Mouse (Mus musculus) adrenal gland, adult (tissue): Measurements from ENCODE around the gene Gpr84.
"Not testable (repeated sequence)": the region's sequence is repeated elsewhere in the genome, so short reads cannot be mapped to it uniquely, and the experiment has no call there.

Experiments used
- DNase-seq, 2 experiments: peaks; one replicate each; pipeline ENCODE4 v3.0.0; 2022 to 2023; ENCODE audit warnings: low spot score in 1 of 2; ENCODE audit not compliant: inconsistent age in 2 of 2

The Gpr84 gene

DNA sequence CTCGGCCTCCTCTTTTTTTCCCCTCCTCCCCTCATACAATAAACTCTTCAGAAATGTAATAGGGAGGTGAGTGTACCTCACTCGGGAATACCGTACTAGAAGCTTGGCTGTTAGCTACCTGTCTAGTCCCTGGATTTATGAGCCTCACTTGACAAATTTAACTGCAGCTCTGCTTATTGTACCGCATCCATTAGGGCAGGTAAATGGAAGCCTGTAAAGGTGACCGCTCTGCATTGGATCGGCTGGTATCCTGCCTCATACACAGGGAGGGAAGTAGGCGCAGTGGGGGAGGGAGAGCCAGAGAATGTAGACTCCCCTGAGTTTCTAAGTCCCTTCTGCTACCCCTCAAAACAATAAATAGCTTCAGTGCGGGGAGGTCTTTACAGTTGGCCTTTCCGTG, 19.6 kb downstream of the Gpr84 start:
- DNase-seq, result no peak

DNA sequence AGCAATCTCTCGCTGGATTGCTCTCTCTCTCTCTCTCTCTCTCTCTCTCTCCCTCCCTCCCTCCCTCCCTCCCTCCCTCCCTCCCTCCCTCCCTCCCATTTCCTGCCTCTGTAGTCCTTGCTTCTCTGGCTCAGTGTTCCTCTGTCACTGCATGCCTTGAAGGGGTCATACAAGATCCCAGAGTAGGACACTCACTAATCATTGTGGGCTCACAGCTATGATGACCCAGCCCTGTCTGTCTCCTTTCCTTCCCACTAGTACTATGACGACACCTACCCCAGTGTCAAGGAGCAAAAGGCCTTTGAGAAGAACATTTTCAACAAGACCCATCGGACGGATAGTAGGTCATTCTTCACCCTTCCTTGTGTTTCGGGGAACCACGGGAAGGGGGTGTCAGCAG, 20.0 kb downstream of the Gpr84 start:
- no peak for DNase-seq

DNA sequence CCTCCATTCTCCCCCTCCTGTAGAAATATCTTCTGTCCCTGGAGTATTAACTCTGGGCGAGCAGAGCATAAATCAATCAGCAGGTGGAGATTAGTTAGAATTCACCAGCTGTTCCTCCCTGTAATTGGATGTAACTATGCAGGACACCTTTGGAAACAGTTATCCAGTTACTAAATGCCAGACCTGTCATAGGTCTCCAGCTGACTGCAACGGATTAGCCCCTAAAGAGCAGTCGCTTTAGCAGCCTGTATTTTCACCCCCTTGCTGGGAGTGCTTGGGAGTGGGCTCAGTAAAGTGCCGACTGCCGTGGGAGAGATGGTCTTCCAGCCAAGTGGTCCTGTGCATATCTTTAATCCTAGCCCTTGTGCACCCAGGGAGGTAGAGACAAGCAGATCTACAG, 20.8 kb downstream of the Gpr84 start:
- DNase-seq, result no peak

DNA sequence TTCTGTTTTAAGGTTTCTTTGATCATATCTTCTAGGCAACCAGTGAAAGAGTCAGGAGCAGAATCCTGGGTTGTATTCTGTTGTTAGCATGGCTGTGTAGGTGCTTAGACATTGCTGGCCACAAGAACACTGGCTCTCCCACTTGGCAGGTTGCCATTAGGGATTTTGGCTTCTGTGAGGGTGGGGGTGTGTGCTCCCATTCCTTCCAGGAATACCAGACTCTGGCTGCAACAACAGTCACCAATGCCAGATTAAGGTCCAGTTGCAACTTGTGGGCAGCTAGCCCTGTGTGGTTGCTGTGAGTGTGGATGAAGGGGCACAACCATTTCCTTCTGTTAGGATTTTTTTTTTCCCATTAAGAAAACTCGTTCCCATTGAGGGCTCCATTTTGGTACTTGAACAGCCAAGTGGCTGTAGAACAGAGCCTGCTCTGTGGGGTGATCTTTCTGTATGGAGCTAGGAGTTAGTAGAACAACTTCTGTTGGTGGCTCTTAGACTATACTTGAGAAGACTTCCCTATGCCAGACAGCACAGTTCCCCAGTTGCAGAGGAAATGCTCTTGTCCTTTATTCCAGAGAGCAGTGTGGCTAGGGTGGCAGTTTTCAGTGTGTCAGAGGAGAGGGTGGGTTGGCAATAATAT, 24.5 kb downstream of the Gpr84 start:
- peak in 1 of 2 experiments; percentile 72 for DNase-seq

DNA sequence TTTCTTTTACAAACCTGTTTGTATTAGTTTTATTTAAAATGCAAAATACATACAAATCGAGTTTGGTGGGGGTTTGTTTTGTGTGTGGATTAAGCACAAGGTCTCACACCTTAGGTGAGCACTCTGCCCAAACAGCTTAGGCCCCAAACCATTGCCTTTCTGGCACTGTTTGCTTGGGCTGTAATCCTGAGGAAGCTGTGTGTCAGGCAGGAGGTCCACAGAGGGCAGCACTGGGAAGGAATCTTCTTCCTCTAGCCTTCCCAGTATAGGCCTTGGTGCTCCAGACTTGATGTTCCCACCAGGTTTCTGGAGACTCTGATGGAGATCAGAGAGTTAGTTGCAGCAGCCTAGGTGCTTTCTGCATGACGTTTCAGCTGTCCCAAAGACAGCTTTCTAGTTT, 25.8 kb downstream of the Gpr84 start:
- peak; percentile 37 to 81 for DNase-seq

DNA sequence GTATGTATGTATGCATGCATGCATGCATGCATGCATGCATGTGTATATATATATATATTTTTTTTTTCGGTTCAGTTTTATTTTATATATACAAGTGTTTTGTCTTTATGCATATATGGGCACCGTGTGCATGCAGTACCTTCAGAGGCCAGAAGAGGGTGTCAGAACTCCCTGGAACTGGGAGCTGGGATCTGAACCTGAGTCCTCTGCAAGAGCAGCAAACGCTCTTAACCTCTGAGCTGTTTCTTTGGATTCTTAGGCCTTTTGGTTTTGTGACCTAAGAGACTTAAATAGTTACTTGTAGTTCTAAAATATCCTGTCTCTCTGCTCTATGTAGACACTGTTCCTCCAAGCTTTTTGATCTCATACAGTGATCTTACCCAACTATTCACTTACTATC, 26.3 kb downstream of the Gpr84 start:
- DNase-seq, result peak; percentile 53 to 86

DNA sequence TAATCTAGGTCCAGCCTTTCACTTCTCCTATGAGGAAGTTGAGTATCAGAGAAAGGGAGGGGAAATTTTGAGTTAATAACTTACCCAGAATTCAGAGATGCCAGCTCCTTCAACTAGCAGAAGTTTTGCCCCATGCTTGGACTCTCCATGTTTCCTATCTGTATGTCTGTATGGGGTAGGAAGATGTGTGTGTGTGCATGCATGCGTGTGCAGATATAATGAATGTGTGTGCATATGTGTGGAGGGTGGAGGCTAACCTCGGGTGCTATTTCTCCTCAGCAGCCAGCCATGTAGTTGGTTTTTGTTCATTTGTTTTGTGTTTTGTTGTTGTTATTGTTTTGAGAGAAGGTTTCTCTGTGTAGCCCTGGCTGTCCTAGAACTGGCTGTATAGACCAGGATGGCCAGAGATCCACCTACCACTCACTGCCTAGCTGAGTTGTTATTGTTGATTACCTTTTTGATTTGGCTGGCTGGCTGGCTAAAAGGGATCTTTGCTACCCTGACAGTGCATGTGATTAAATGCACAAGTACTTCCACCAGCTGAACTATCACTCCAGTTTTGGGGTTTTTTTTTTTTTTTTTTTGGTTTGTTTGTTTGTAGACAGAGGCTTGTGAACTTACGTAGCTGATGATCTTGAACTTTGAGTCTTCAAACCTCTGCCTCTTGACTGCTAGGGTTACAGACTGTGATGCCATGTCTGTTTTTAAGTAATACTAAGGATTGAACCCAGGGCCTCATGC, 28.8 kb downstream of the Gpr84 start:
- no peak for DNase-seq

DNA sequence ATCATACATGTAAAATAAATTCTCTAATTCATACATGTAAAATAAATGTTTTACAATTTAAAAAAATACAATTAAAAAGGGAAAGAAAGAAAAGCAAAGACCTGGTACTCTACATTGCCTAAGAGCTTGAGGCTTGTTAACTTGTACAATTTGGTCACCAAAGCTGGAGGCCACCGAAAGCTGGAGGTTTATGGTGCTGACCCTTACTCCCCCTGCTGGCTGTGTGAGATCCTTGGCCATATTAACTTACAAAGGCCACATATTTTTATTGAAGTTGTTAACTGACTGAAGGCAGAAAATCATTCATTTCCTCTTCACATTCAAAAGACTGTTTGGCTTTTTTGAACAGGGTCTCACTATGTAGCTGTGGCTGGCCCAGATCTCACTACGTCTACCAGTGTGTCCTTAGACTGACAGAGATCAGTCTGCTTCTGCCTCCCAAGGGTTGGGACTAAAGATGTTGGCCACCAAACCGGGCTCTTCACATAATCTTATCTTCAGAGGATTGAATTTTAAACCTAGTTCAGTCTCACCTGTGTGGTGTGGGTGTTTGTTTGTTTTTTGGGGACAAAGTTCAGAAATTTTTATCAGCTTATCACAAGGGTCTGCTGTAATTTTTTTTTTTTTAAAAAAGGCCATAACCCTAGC, 29.5 kb downstream of the Gpr84 start:
- peak in 1 of 2 experiments; percentile 68 for DNase-seq

DNA sequence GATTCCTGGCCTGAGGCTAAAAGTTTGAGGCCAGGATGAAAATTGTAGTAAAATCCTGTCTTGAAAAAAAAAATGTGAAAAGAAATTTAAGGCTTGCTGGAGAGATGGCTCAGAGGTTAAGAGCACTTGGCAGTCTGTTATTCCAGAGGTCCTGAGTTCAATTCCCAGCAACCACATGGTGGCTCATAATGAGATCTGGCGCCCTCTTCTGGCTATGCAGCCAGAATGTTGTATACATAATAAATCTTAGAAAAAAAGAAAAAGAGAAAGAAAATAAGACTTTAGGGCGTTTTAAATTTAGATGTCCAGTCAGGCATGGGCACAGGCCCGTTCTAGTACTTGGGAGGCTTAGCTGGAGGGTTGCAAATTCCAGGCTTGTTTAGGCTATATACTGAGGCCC, 30.7 kb downstream of the Gpr84 start:
- peak in 1 of 2 experiments; percentile 63 for DNase-seq

DNA sequence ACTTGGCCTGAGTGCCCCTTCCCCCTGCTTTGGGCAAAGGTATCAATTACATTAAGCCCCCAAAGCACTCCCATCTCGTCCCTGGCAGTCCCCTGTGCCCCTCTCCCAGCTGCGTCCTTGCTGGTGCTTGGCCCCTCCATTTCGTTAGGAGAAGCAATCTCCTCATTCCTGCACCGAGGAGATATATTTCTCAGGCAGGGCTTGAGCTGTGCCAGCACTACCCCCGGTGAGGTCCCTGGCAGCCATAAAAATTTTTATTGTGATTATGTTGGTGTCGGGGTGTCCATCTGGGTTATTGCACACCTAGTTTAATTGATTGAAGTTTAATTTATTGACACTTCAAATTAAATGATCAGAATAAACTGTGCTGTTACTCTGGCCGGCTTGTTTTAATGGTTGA, 32.5 kb downstream of the Gpr84 start:
- DNase-seq, result peak in 1 of 2 experiments; percentile 19

DNA sequence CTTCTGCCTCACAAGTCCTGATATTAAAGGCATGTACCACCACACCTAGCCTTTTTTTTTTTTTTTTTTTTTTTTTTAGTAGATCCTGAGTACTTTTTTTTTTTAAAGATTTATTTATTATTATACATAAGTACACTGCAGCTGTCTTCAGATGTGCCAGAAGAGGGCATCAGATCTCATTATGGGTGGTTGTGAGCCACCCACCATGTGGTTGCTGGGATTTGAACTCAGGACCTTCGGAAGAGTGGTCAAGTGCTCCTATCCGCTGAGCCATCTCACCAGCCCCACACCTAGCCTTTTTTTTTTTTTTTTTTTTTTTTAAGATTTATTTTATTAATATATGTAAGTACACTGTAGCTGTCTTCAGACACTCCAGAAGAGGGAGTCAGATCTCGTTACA, 34.5 kb downstream of the Gpr84 start:
- not testable (repeated sequence) for DNase-seq

DNA sequence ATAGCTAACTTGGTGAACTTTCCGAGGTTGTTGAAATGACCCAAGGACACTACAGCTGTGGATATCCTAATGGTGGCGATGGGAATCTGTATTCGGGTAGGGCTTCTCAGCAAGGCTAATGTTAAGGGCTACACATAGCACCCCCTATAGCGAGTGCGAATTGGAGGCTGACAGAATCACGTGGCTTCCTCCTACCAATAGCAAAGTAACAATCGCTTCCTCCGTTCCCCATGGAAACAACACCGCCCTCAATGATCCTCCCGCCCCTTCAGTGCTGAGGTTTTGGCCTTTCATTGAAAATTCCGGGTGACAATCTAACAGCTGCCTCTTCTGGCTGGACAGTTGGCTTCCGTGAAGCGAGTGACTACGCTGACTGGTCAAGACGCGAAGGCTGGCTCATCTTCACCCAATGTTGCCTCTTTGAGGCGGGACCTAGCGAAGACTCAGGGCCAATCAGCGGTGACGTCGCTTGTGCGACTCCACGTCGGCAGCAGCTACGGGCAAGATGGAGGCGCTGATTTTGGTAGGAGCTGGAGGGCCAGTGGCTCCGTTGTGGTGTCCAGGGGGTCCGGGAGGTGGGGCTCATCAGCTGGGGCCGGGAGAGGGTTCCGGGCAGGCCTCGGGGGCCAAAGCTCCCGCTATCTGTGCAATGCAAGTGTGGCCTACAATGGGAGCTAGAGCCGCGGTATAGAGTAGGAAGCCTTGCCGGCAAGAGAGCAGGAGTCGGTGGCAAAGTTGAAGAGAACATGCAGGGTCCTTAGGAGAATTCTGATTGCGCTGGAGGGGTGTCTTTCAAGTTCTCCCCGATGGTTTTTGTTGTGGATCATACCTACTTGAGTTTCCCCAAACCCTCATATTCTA, 37.8 kb downstream of the Gpr84 start, which contains the start of gene Copz1:
Gene Copz1, plus strand, starts transcription at position 296 of the 861 bp plus-strand sequence.
- DNase-seq, result peak; percentile 97 to 98

DNA sequence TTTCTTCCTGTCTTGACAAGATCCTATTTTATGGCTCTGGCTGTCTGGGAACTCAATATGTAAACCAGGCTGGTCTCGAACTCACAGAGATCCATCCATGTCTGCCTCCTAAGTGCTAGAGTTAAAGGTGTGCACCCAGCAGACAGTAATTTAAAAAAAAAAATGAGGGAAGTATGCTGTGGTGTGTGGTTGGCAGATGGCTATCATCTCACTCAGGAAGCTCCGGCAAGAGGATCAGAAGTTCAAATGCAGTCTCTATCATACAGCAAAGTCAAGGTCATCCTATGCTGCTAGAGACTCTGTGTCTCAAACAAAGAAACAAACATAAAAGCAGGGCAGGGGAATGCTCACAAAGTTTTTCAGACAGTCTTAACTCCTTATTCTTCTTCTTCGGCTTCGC, 41.5 kb downstream of the Gpr84 start:
- no peak for DNase-seq

DNA sequence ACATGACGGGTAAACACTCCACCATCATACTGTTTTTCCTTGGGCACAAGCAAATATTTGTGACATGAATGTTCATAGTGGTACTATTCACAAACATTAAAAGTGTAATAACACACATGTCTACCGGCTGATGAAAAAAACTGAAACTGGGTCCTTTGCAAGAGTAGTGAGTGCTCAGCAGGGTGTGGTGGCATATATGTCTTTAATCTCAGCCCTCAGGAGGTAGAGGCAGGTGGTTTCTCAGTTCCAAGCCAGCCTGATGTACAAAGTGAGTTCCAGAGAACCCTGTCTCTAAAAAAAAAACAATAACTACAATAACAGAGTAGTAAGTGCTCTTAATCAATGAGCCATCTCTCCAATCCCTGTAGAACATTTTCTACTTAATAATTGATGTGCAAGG, 45.6 kb downstream of the Gpr84 start:
- DNase-seq, result no peak

DNA sequence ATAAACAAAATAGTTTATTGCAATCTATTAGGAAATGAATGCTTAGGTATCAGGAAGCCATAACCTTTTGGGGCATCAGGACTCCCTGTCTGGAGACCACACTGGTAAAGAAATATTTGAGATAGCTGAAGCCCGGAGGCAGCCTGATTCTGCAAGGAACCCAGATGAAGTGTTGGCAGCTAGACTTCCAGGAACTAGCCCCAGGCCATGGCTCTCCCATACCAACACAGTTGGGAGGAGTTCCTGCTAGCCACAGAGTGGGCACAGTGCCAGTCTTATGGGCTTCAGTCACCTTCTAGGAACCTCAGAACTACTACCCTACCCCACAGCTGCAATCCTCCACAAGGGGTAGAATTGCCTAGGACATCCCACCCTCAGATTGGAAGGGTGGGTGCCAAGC, 50.4 kb downstream of the Gpr84 start:
- peak in 1 of 2 experiments; percentile 29 for DNase-seq

DNA sequence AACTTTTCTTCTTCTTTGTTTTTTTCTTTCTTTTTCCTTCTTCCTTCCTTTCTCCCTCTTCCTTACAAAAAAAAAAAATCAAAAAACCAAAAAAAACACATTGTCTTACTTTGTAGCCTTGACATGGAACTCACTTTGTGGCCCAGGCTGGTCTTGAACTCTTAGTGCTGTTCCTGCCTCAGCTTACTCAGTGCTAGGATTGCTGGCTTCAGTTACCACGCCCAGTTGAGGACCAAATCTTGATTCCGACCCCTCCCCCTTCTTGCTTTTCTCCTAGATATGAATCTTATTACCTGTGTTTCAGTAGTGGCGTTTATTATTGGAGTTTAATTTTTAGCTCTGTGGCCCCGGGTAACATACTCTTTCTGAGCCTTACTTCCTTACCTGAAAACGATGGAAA, 51.2 kb downstream of the Gpr84 start:
- no peak for DNase-seq
